Mouse (Mus musculus) testis, adult 2 months (tissue): ENCODE data around the gene Kalrn.

ENCODE experiments used
- CTCF ChIP-seq: fragments of 200-500 bp; IDR thresholded peaks from 2 replicates; pipeline ENCODE4 v1.5.1; 2012; ENCODE audit warnings: low read depth, mild to moderate bottlenecking, inconsistent platforms, low read length, moderate library complexity; ENCODE audit not compliant: control insufficient read depth, insufficient read depth, insufficient replicate concordance
- POLR2A ChIP-seq: fragments of 200-500 bp; IDR thresholded peaks from 2 replicates; pipeline ENCODE4 v1.6.1; 2012; ENCODE audit warnings: low read depth, mild to moderate bottlenecking, inconsistent platforms, low read length, moderate library complexity; ENCODE audit not compliant: control insufficient read depth

GRCm38 (mm10) chr16:34560411-34560810, 12.9 kb downstream of the Kalrn start:
- TF ChIP-seq CTCF (no peak), POLR2A (no peak)
